Mouse (Mus musculus): ENCODE measurements around the gene Hip1. TPM values are rescaled to one million over a fixed set of nuclear protein-coding genes. Genes with fewer than 3 reads are reported as not detected.
"Not testable (repeated sequence)": the region's sequence is repeated elsewhere in the genome, so short reads cannot be mapped to it uniquely, and the experiment has no call there.

The Hip1 gene
- total RNA-seq, 1 experiment: 42.9 TPM

- no peaks in the 10 kb centered on the region for H3K9me3 ChIP-seq (ENCODE audit: control insufficient read depth, insufficient read depth, low read depth, low read length)
- DNase-seq (ENCODE audit: low read depth, low spot score): no peak
- no peak overlapping the region for H3K27ac ChIP-seq (ENCODE audit: insufficient read depth, low read depth, low read length, poor library complexity, severe bottlenecking)
- TF ChIP-seq CHD2 (IDR thresholded peaks at IDR 0.05; ENCODE audit: low read depth, low read length): no peak
- no peak for TF ChIP-seq HCFC1 (IDR thresholded peaks at IDR 0.05; ENCODE audit: borderline replicate concordance, insufficient read depth, low read length)
- TF ChIP-seq MAFK (IDR thresholded peaks at IDR 0.05; ENCODE audit: insufficient read depth, low read depth, low read length): no peak
- no peak for TF ChIP-seq ZNF384 (IDR thresholded peaks at IDR 0.05; ENCODE audit: low read depth, low read length)
- H3K4me3 ChIP-seq (ENCODE audit: insufficient read depth in 1 of 2, low read depth in 1 of 2, low read length in 2 of 2, poor library complexity in 1 of 2, severe bottlenecking in 1 of 2): no peak overlapping the region
- H3K9ac ChIP-seq (ENCODE audit: insufficient read depth, low read depth, low read length, poor library complexity, severe bottlenecking): no peak overlapping the region
- H3K36me3 ChIP-seq (ENCODE audit: control insufficient read depth, insufficient read depth, low read length, poor library complexity, severe bottlenecking): peaks cover 54% of the 10 kb centered on the region
- in situ Hi-C loops (cut with MboI; ENCODE audit: low sequenced_read_pairs in 2 of 2, unreplicated experiment in 2 of 2): no loop called here
- peaks cover 0 to 1% of the 10 kb centered on the region in 2 experiments; a peak in 1 of 4 replicates for H3K4me1 ChIP-seq (ENCODE audit: control insufficient read depth in 2 of 2, insufficient read depth in 2 of 2, low read length in 2 of 2, poor library complexity in 1 of 2)
Measured at GRCm38 (mm10) chr5:135375167-135375566, 169.8 kb downstream of the Hip1 start.

GRCm38 (mm10) chr5:135373601-135374000, 171.3 kb downstream of the Hip1 start:
- Histone ChIP-seq H3K36me3 (ENCODE audit: control insufficient read depth, insufficient read depth, low read length, poor library complexity, severe bottlenecking) (peaks cover 42% of the 10 kb centered on the region), H3K4me1 (ENCODE audit: control insufficient read depth in 2 of 2, insufficient read depth in 2 of 2, low read length in 2 of 2, poor library complexity in 1 of 2) (peaks cover 0 to 2% of the 10 kb centered on the region in 2 experiments; a peak in 1 of 4 replicates)
- in situ Hi-C loops (cut with MboI; ENCODE audit: low sequenced_read_pairs in 2 of 2, unreplicated experiment in 2 of 2): no loop called here

GRCm38 (mm10) chr5:135371195-135371594, 173.7 kb downstream of the Hip1 start:
- Histone ChIP-seq H3K9ac (ENCODE audit: insufficient read depth, low read depth, low read length, poor library complexity, severe bottlenecking) (no peak overlapping the region), H3K36me3 (ENCODE audit: control insufficient read depth, insufficient read depth, low read length, poor library complexity, severe bottlenecking) (peaks cover 25% of the 10 kb centered on the region), H3K4me1 (ENCODE audit: control insufficient read depth in 2 of 2, insufficient read depth in 2 of 2, low read length in 2 of 2, poor library complexity in 1 of 2) (peaks cover 0 to 4% of the 10 kb centered on the region in 2 experiments; a peak in 1 of 4 replicates), H3K27ac (ENCODE audit: insufficient read depth, low read depth, low read length, poor library complexity, severe bottlenecking) (no peak overlapping the region), H3K4me3 (ENCODE audit: insufficient read depth in 1 of 2, low read depth in 1 of 2, low read length in 2 of 2, poor library complexity in 1 of 2, severe bottlenecking in 1 of 2) (no peak overlapping the region), H3K9me3 (ENCODE audit: control insufficient read depth, insufficient read depth, low read depth, low read length) (no peaks in the 10 kb centered on the region)
- in situ Hi-C loops (cut with MboI; ENCODE audit: low sequenced_read_pairs in 2 of 2, unreplicated experiment in 2 of 2): no loop called here
- TF ChIP-seq MAFK (IDR thresholded peaks at IDR 0.05; ENCODE audit: insufficient read depth, low read depth, low read length): no peak
- no peak for TF ChIP-seq HCFC1 (IDR thresholded peaks at IDR 0.05; ENCODE audit: borderline replicate concordance, insufficient read depth, low read length)
- TF ChIP-seq ZNF384 (IDR thresholded peaks at IDR 0.05; ENCODE audit: low read depth, low read length): no peak
- no peak for TF ChIP-seq ZC3H11A (IDR thresholded peaks at IDR 0.05; ENCODE audit: borderline replicate concordance, low read depth, low read length)
- no peak for TF ChIP-seq CHD2 (IDR thresholded peaks at IDR 0.05; ENCODE audit: low read depth, low read length)
- DNase-seq (ENCODE audit: low read depth, low spot score): no peak

More at GRCm38 (mm10) chr5:135373601-135374000, 171.3 kb downstream of the Hip1 start:
- H3K9ac ChIP-seq (ENCODE audit: insufficient read depth, low read depth, low read length, poor library complexity, severe bottlenecking): no peak overlapping the region
- TF ChIP-seq ZNF384 (IDR thresholded peaks at IDR 0.05; ENCODE audit: low read depth, low read length) (no peak), ZC3H11A (IDR thresholded peaks at IDR 0.05; ENCODE audit: borderline replicate concordance, low read depth, low read length) (no peak), MAFK (IDR thresholded peaks at IDR 0.05; ENCODE audit: insufficient read depth, low read depth, low read length) (no peak), CHD2 (IDR thresholded peaks at IDR 0.05; ENCODE audit: low read depth, low read length) (no peak), HCFC1 (IDR thresholded peaks at IDR 0.05; ENCODE audit: borderline replicate concordance, insufficient read depth, low read length) (0 out of 2 replicates have a peak, but pooled peaks have one; percentile 28)
- H3K4me3 ChIP-seq (ENCODE audit: insufficient read depth in 1 of 2, low read depth in 1 of 2, low read length in 2 of 2, poor library complexity in 1 of 2, severe bottlenecking in 1 of 2): no peak overlapping the region
- no peak for DNase-seq (ENCODE audit: low read depth, low spot score)
- no peaks in the 10 kb centered on the region for H3K9me3 ChIP-seq (ENCODE audit: control insufficient read depth, insufficient read depth, low read depth, low read length)
- no peak overlapping the region for H3K27ac ChIP-seq (ENCODE audit: insufficient read depth, low read depth, low read length, poor library complexity, severe bottlenecking)

DNA sequence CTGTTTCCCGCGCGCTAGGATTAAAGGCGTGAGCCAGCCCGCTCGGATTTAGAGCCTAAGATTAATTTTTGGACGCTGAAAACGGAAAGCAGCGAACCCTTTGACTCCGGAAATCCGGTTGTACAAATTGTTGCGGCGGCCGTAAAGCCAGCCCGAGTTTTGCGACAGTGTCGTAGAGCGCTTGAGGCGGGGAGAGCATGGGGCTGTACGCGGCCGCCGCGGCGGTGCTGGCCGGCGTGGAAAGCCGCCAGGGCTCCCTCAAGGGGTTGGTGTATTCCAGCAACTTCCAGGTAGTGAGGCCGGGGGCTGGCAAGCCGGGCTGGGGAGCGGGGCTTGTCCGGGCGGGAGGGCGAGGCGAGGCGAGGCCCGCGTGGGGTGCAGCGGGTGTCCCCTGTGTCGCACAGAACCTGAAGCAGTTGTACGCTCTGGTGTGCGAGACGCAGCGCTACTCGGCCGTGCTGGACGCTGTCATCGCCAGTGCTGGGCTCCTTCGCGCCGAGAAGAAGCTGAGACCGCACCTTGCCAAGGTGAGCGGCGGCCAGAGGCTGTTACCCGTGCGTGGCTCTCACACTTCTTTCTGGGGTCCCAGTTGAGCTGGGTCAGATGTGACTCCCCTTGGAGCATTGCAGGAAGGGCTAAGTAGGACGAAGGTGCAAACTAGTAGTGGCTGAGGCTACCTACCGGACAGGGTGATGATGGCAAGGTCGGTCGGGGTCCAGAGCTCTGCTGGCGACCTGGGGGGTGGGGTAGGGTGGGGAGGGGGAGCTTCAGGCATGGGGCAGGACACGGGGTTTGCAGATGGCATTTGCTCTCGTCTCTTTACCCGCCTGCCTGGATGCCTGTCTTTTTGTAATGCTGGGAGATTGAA, 174.9 kb downstream of the Hip1 start, which contains the start of gene Nsun5:
Gene Nsun5 (plus strand): TSS at position 167 of the 868 bp plus-strand sequence.
- DNase-seq (ENCODE audit: low read depth, low spot score): peak; percentile 96
- Histone ChIP-seq H3K27ac (ENCODE audit: insufficient read depth, low read depth, low read length, poor library complexity, severe bottlenecking) (peak within 1 kb of the TSS; percentile 65), H3K9me3 (ENCODE audit: control insufficient read depth, insufficient read depth, low read depth, low read length) (no peaks in the 10 kb centered on the region), H3K4me3 (ENCODE audit: insufficient read depth in 1 of 2, low read depth in 1 of 2, low read length in 2 of 2, poor library complexity in 1 of 2, severe bottlenecking in 1 of 2) (peak within 1 kb of the TSS; percentile 97 to 99), H3K36me3 (ENCODE audit: control insufficient read depth, insufficient read depth, low read length, poor library complexity, severe bottlenecking) (peaks cover 14% of the 10 kb centered on the region), H3K9ac (ENCODE audit: insufficient read depth, low read depth, low read length, poor library complexity, severe bottlenecking) (peak within 1 kb of the TSS; percentile 95), H3K4me1 (ENCODE audit: control insufficient read depth in 2 of 2, insufficient read depth in 2 of 2, low read length in 2 of 2, poor library complexity in 1 of 2) (peaks cover 0 to 4% of the 10 kb centered on the region in 2 experiments; a peak in 1 of 4 replicates)
- in situ Hi-C loops (cut with MboI; ENCODE audit: low sequenced_read_pairs in 2 of 2, unreplicated experiment in 2 of 2): no loop called here
- TF ChIP-seq ZNF384 (IDR thresholded peaks at IDR 0.05; ENCODE audit: low read depth, low read length) (no peak), ZC3H11A (IDR thresholded peaks at IDR 0.05; ENCODE audit: borderline replicate concordance, low read depth, low read length) (no peak), HCFC1 (IDR thresholded peaks at IDR 0.05; ENCODE audit: borderline replicate concordance, insufficient read depth, low read length) (peak; percentile 71)

DNA sequence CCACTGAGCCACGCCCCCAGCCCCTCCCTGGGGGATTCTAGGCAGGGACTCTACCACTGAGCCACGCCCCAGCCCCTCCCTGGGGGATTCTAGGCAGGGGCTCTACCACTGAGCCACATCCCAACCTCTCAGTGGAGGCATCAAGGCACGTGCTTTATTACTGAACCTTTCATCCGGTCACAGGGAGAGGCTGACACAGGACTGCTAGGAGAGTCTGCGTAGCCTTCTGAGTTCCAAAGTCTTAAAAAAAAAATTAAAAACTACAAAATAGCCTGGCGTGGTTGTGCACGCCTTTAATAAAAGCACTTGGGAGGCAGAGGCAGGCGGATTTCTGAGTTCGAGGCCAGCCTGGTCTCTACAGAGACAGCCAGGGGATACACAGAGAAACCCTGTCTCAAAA, 175.7 kb downstream of the Hip1 start:
- not testable (repeated sequence) for H3K27ac ChIP-seq (ENCODE audit: insufficient read depth, low read depth, low read length, poor library complexity, severe bottlenecking)

More for the DNA sequence above, 175.7 kb downstream of the Hip1 start:
- H3K4me1 ChIP-seq (ENCODE audit: control insufficient read depth in 2 of 2, insufficient read depth in 2 of 2, low read length in 2 of 2, poor library complexity in 1 of 2); DNase-seq (ENCODE audit: low read depth, low spot score); H3K36me3 ChIP-seq (ENCODE audit: control insufficient read depth, insufficient read depth, low read length, poor library complexity, severe bottlenecking); in situ Hi-C loops (cut with MboI; ENCODE audit: low sequenced_read_pairs in 2 of 2, unreplicated experiment in 2 of 2); H3K9me3 ChIP-seq (ENCODE audit: control insufficient read depth, insufficient read depth, low read depth, low read length): not testable (repeated sequence)
- H3K9ac ChIP-seq (ENCODE audit: insufficient read depth, low read depth, low read length, poor library complexity, severe bottlenecking): peak overlapping the region; percentile 95; the same call in 1 of the 2 replicates
- peak overlapping the region; percentile 97 to 99 for H3K4me3 ChIP-seq (ENCODE audit: insufficient read depth in 1 of 2, low read depth in 1 of 2, low read length in 2 of 2, poor library complexity in 1 of 2, severe bottlenecking in 1 of 2)
